Mouse (Mus musculus): ENCODE results near the gene Ezh2. TPM values are rescaled to one million over a fixed set of nuclear protein-coding genes. Genes with fewer than 3 reads are reported as not detected.

Gene Ezh2
- total RNA-seq, 2 experiments from 2014 or later = 340 to 385 TPM

- ATAC-seq (replicated peaks; ENCODE audit: low FRiP score, low TSS enrichment, poor library complexity, severe bottlenecking) = no peak
Measured at GRCm38 (mm10) chr6:47560407-47560806, 34.7 kb downstream of the Ezh2 start.

GRCm38 (mm10) chr6:47559287-47559686 is 35.9 kb downstream of the Ezh2 start:
- no peak for ATAC-seq (replicated peaks; ENCODE audit: low FRiP score, low TSS enrichment, poor library complexity, severe bottlenecking)

- ATAC-seq (replicated peaks; ENCODE audit: low FRiP score, low TSS enrichment, poor library complexity, severe bottlenecking) = no peak
Measured at GRCm38 (mm10) chr6:47552280-47552679, 42.9 kb downstream of the Ezh2 start.

GRCm38 (mm10) chr6:47535333-47535732 is 59.8 kb downstream of the Ezh2 start:
- no peak for ATAC-seq (replicated peaks; ENCODE audit: low FRiP score, low TSS enrichment, poor library complexity, severe bottlenecking)

- ATAC-seq (replicated peaks; ENCODE audit: low FRiP score, low TSS enrichment, poor library complexity, severe bottlenecking) = no peak
Measured at GRCm38 (mm10) chr6:47532547-47532946, 62.6 kb downstream of the Ezh2 start.

- no peak for ATAC-seq (replicated peaks; ENCODE audit: low FRiP score, low TSS enrichment, poor library complexity, severe bottlenecking)
Measured at GRCm38 (mm10) chr6:47527655-47528054, 67.5 kb downstream of the Ezh2 start.

- ATAC-seq (replicated peaks; ENCODE audit: low FRiP score, low TSS enrichment, poor library complexity, severe bottlenecking) = no peak
Measured at GRCm38 (mm10) chr6:47527129-47527528, 68.0 kb downstream of the Ezh2 start.

- ATAC-seq (replicated peaks; ENCODE audit: low FRiP score, low TSS enrichment, poor library complexity, severe bottlenecking) = no peak
Measured at GRCm38 (mm10) chr6:47526446-47526845, 68.7 kb downstream of the Ezh2 start.

- no peak for ATAC-seq (replicated peaks; ENCODE audit: low FRiP score, low TSS enrichment, poor library complexity, severe bottlenecking)
Measured at GRCm38 (mm10) chr6:47525041-47525440, 70.1 kb downstream of the Ezh2 start.

GRCm38 (mm10) chr6:47522431-47522830 is 72.7 kb downstream of the Ezh2 start:
- ATAC-seq (replicated peaks; ENCODE audit: low FRiP score, low TSS enrichment, poor library complexity, severe bottlenecking) = no peak

- ATAC-seq (replicated peaks; ENCODE audit: low FRiP score, low TSS enrichment, poor library complexity, severe bottlenecking) = no peak
Measured at GRCm38 (mm10) chr6:47520030-47520429, 75.1 kb downstream of the Ezh2 start.

- ATAC-seq (replicated peaks; ENCODE audit: low FRiP score, low TSS enrichment, poor library complexity, severe bottlenecking) = no peak
Measured at GRCm38 (mm10) chr6:47494562-47494961, 100.6 kb downstream of the Ezh2 start.

GRCm38 (mm10) chr6:47482027-47482426 is 113.1 kb downstream of the Ezh2 start:
- no peak for ATAC-seq (replicated peaks; ENCODE audit: low FRiP score, low TSS enrichment, poor library complexity, severe bottlenecking)

Other genes starting within 250 kb of the Ezh2 start
- gene Cul1, start 141.9 kb downstream of the Ezh2 start, total RNA-seq (2014; fragmentation: Nextera tagmentation) = 114 and 178 TPM in 2 replicates
- gene Cul1, start 141.9 kb downstream of the Ezh2 start, total RNA-seq (2017) = 143 and 175 TPM in 2 replicates
- 35.8 and 38.1 TPM in 2 replicates for gene Pdia4, start 218.1 kb upstream of the Ezh2 start, total RNA-seq (2014; fragmentation: Nextera tagmentation)
- 152 and 153 TPM in 2 replicates for gene Pdia4, start 218.1 kb upstream of the Ezh2 start, total RNA-seq (2017)
- 0.87 and 2.4 TPM in 2 replicates for gene Zfp786, start 235.5 kb upstream of the Ezh2 start, total RNA-seq (2014; fragmentation: Nextera tagmentation)
- 0.70 and 4.2 TPM in 2 replicates for gene Zfp786, start 235.5 kb upstream of the Ezh2 start, total RNA-seq (2017)
- gene Zfp398, start 240.3 kb upstream of the Ezh2 start, total RNA-seq (2014; fragmentation: Nextera tagmentation) = 18.4 and 19.4 TPM in 2 replicates
- gene Zfp398, start 240.3 kb upstream of the Ezh2 start, total RNA-seq (2017) = 15.7 and 20.1 TPM in 2 replicates

Data from megakaryocyte-erythroid progenitor cell, adult 5-6 weeks (primary cell).